Mouse (Mus musculus): ENCODE results near the gene Lmx1b. TPM values are rescaled to one million over a fixed set of nuclear protein-coding genes. Genes with fewer than 3 reads are reported as not detected.

The Lmx1b gene
- total RNA-seq, 1 experiment from 2014 or later = not detected

DNA sequence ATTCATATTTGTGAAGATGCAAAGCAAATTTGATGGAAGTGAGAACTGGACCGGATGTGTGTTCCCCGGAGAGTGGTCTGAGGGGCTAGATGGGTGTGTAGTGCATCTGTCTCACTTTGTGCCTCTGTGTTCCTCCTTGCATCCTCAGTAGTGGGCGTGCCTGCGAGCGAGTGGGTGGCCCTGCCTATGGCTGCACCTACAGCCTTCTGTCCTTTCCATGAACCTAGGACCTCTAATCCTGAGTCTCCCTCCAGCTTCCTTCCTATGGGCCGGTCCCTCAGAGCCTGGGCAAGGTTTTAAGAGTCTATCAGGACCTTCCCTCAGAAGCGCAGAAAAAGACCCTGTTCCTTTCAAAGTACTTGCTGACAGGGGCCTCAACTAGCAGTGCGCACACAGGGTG, 124.9 kb downstream of the Lmx1b start:
- ATAC-seq (replicated peaks in 1 of 2; ENCODE audit: insufficient read depth in 1 of 2, low FRiP score in 2 of 2, low TSS enrichment in 1 of 2, low read depth in 1 of 2, poor library complexity in 2 of 2, severe bottlenecking in 2 of 2) = no peak

Other genes with a start within 250 kb of the Lmx1b start
- gene Zbtb34, start 209.2 kb downstream of the Lmx1b start, total RNA-seq (2017) = 7.1 and 13.2 TPM in 2 replicates
- 14.4 and 14.8 TPM in 2 replicates for gene Zbtb43, start 172.0 kb downstream of the Lmx1b start, total RNA-seq (2017)
- 19.3 and 21.6 TPM in 2 replicates for gene Mvb12b, start 247.4 kb upstream of the Lmx1b start, total RNA-seq (2017)